Mouse (Mus musculus): Measurements from ENCODE around the gene Irak2.

Irak2 gene

GRCm38 (mm10) chr6:113638302-113639040 is at the start of gene Irak2:
Gene Irak2, plus strand, starts transcription at chr6:113638467.
- peak; percentile 96 for DNase-seq

- DNase-seq, result no peak
These were observed 45.6 kb upstream of the Irak2 start for GRCm38 (mm10) chr6:113592637-113593036.

- no peak for DNase-seq
These were observed 40.3 kb upstream of the Irak2 start for GRCm38 (mm10) chr6:113597945-113598344.

- no peak for DNase-seq
These were observed 38.4 kb upstream of the Irak2 start for GRCm38 (mm10) chr6:113599833-113600232.

GRCm38 (mm10) chr6:113600543-113601139 is 37.6 kb upstream of the Irak2 start, which contains the start of gene Fancd2os:
Gene Fancd2os, minus strand, starts transcription at chr6:113600715.
- peak; percentile 42 for DNase-seq

GRCm38 (mm10) chr6:113602821-113603220 is 35.4 kb upstream of the Irak2 start:
- DNase-seq, result no peak

- peak; percentile 31 for DNase-seq
These were observed 34.3 kb upstream of the Irak2 start for GRCm38 (mm10) chr6:113603993-113604392.

GRCm38 (mm10) chr6:113604432-113605223 is 33.6 kb upstream of the Irak2 start, which contains the start of gene Brk1:
Gene Brk1, plus strand, starts transcription at chr6:113604772.
- peak; percentile 92 for DNase-seq

- DNase-seq, result no peak
These were observed 33.1 kb upstream of the Irak2 start for GRCm38 (mm10) chr6:113605224-113605545.

GRCm38 (mm10) chr6:113608871-113609270 is 29.4 kb upstream of the Irak2 start:
- no peak for DNase-seq

- no peak for DNase-seq
These were observed 29.0 kb upstream of the Irak2 start for GRCm38 (mm10) chr6:113609293-113609692.

GRCm38 (mm10) chr6:113612258-113612969 is 25.9 kb upstream of the Irak2 start:
- no peak for DNase-seq

GRCm38 (mm10) chr6:113614152-113614551 is 24.1 kb upstream of the Irak2 start:
- no peak for DNase-seq

- no peak for DNase-seq
These were observed 23.3 kb upstream of the Irak2 start for GRCm38 (mm10) chr6:113614997-113615396.

- DNase-seq, result no peak
These were observed 22.8 kb upstream of the Irak2 start for GRCm38 (mm10) chr6:113615489-113615888.

GRCm38 (mm10) chr6:113623386-113623785 is 14.9 kb upstream of the Irak2 start:
- no peak for DNase-seq

- DNase-seq, result peak; percentile 93
These were observed 14.1 kb upstream of the Irak2 start, which contains the start of gene Vhl for GRCm38 (mm10) chr6:113623941-113624751. Gene Vhl, plus strand, starts transcription at chr6:113623959.

- no peak for DNase-seq
These were observed 13.1 kb upstream of the Irak2 start for GRCm38 (mm10) chr6:113624989-113625770.

GRCm38 (mm10) chr6:113630322-113630721 is 7.9 kb upstream of the Irak2 start:
- no peak for DNase-seq

- DNase-seq, result no peak
These were observed 5.4 kb upstream of the Irak2 start for GRCm38 (mm10) chr6:113632863-113633262.

GRCm38 (mm10) chr6:113639201-113639600 is 934 bp downstream of the Irak2 start:
- DNase-seq, result no peak

All from embryo, embryonic 11 days (tissue).